Mouse (Mus musculus): ENCODE results near the gene Gli1. TPM values are rescaled to one million over a fixed set of nuclear protein-coding genes. Genes with fewer than 3 reads are reported as not detected.
A peak's percentile ranks its signal among the peaks of the same experiment; 100 is the strongest.

Gene Gli1
- polyA plus RNA-seq, 1 experiment: 19.8 TPM

GRCm38 (mm10) chr10:127340577-127341359 lies 1.0 kb downstream of the Gli1 start:
- no peaks in the 10 kb centered on the region for H3K36me3 ChIP-seq (ENCODE audit: control insufficient read depth, insufficient read depth, low read length, poor library complexity, severe bottlenecking)
- TF ChIP-seq EP300 (IDR thresholded peaks at IDR 0.05; ENCODE audit: insufficient read depth, low read depth, low read length) (0 out of 2 replicates have a peak, but pooled peaks have one; percentile 15), CTCF (IDR thresholded peaks at IDR 0.05; ENCODE audit: low read depth, low read length) (peak; percentile 7), POLR2A (IDR thresholded peaks at IDR 0.05; ENCODE audit: insufficient read depth, low read length) (no peak)
- peak overlapping the region; percentile 94 for H3K27ac ChIP-seq (ENCODE audit: insufficient read depth, low read length)
- H3K9ac ChIP-seq (ENCODE audit: low read depth, poor library complexity, severe bottlenecking): peak overlapping the region; percentile 88
- no peaks in the 10 kb centered on the region for H3K27me3 ChIP-seq (ENCODE audit: control insufficient read depth, insufficient read depth, low read length, poor library complexity, severe bottlenecking)
- H3K4me1 ChIP-seq (ENCODE audit: control insufficient read depth, insufficient read depth, low read length): peaks cover 2% of the 10 kb centered on the region
- H3K9me3 ChIP-seq (replicated peaks; ENCODE audit: control insufficient read depth, insufficient read depth, low read length, poor library complexity, severe bottlenecking): no peaks in the 10 kb centered on the region
- H3K4me3 ChIP-seq (ENCODE audit: low read depth, low read length): peak overlapping the region; percentile 94

- no peaks in the 10 kb centered on the region for H3K27me3 ChIP-seq (ENCODE audit: control insufficient read depth, insufficient read depth, low read length, poor library complexity, severe bottlenecking)
- H3K36me3 ChIP-seq (ENCODE audit: control insufficient read depth, insufficient read depth, low read length, poor library complexity, severe bottlenecking): 0 out of 2 replicates have a peak, but pooled peaks cover 2% of the 10 kb centered on the region
- peak overlapping the region; percentile 94 for H3K4me3 ChIP-seq (ENCODE audit: low read depth, low read length)
- H3K27ac ChIP-seq (ENCODE audit: insufficient read depth, low read length): peak overlapping the region; percentile 94
- no peak for TF ChIP-seq CTCF (IDR thresholded peaks at IDR 0.05; ENCODE audit: low read depth, low read length)
- no peak for TF ChIP-seq POLR2A (IDR thresholded peaks at IDR 0.05; ENCODE audit: insufficient read depth, low read length)
- no peak for TF ChIP-seq EP300 (IDR thresholded peaks at IDR 0.05; ENCODE audit: insufficient read depth, low read depth, low read length)
- peaks cover 2% of the 10 kb centered on the region for H3K4me1 ChIP-seq (ENCODE audit: control insufficient read depth, insufficient read depth, low read length)
- no peaks in the 10 kb centered on the region for H3K9me3 ChIP-seq (replicated peaks; ENCODE audit: control insufficient read depth, insufficient read depth, low read length, poor library complexity, severe bottlenecking)
- peak overlapping the region; percentile 88 for H3K9ac ChIP-seq (ENCODE audit: low read depth, poor library complexity, severe bottlenecking)
Observed at GRCm38 (mm10) chr10:127339683-127340576, 1.8 kb downstream of the Gli1 start.

- TF ChIP-seq EP300 (IDR thresholded peaks at IDR 0.05; ENCODE audit: insufficient read depth, low read depth, low read length) (0 out of 2 replicates have a peak, but pooled peaks have one; percentile 42), CTCF (IDR thresholded peaks at IDR 0.05; ENCODE audit: low read depth, low read length) (peak; percentile 74), POLR2A (IDR thresholded peaks at IDR 0.05; ENCODE audit: insufficient read depth, low read length) (no peak)
- H3K4me3 ChIP-seq (ENCODE audit: low read depth, low read length): peak overlapping the region; percentile 79
- peaks cover 2% of the 10 kb centered on the region for H3K4me1 ChIP-seq (ENCODE audit: control insufficient read depth, insufficient read depth, low read length)
- no peaks in the 10 kb centered on the region for H3K27me3 ChIP-seq (ENCODE audit: control insufficient read depth, insufficient read depth, low read length, poor library complexity, severe bottlenecking)
- no peaks in the 10 kb centered on the region for H3K9me3 ChIP-seq (replicated peaks; ENCODE audit: control insufficient read depth, insufficient read depth, low read length, poor library complexity, severe bottlenecking)
- H3K27ac ChIP-seq (ENCODE audit: insufficient read depth, low read length): peak overlapping the region; percentile 94
- H3K36me3 ChIP-seq (ENCODE audit: control insufficient read depth, insufficient read depth, low read length, poor library complexity, severe bottlenecking): 0 out of 2 replicates have a peak, but pooled peaks cover 2% of the 10 kb centered on the region
- peak overlapping the region; percentile 88 for H3K9ac ChIP-seq (ENCODE audit: low read depth, poor library complexity, severe bottlenecking)
Observed at GRCm38 (mm10) chr10:127338930-127339682, 2.7 kb downstream of the Gli1 start.

- peaks cover 2% of the 10 kb centered on the region for H3K4me1 ChIP-seq (ENCODE audit: control insufficient read depth, insufficient read depth, low read length)
- H3K9me3 ChIP-seq (replicated peaks; ENCODE audit: control insufficient read depth, insufficient read depth, low read length, poor library complexity, severe bottlenecking): no peaks in the 10 kb centered on the region
- H3K9ac ChIP-seq (ENCODE audit: low read depth, poor library complexity, severe bottlenecking): peak overlapping the region; percentile 88
- H3K27me3 ChIP-seq (ENCODE audit: control insufficient read depth, insufficient read depth, low read length, poor library complexity, severe bottlenecking): no peaks in the 10 kb centered on the region
- TF ChIP-seq CTCF (IDR thresholded peaks at IDR 0.05; ENCODE audit: low read depth, low read length) (no peak), EP300 (IDR thresholded peaks at IDR 0.05; ENCODE audit: insufficient read depth, low read depth, low read length) (no peak), POLR2A (IDR thresholded peaks at IDR 0.05; ENCODE audit: insufficient read depth, low read length) (no peak)
- H3K4me3 ChIP-seq (ENCODE audit: low read depth, low read length): peak overlapping the region; percentile 41
- peak overlapping the region; percentile 88 for H3K27ac ChIP-seq (ENCODE audit: insufficient read depth, low read length)
- peaks cover 4% of the 10 kb centered on the region; the same call in 1 of the 2 replicates for H3K36me3 ChIP-seq (ENCODE audit: control insufficient read depth, insufficient read depth, low read length, poor library complexity, severe bottlenecking)
Observed at GRCm38 (mm10) chr10:127337536-127338099, 4.2 kb downstream of the Gli1 start.

- H3K9ac ChIP-seq (ENCODE audit: low read depth, poor library complexity, severe bottlenecking): peak overlapping the region; percentile 88
- TF ChIP-seq CTCF (IDR thresholded peaks at IDR 0.05; ENCODE audit: low read depth, low read length) (no peak), EP300 (IDR thresholded peaks at IDR 0.05; ENCODE audit: insufficient read depth, low read depth, low read length) (peak; percentile 74), POLR2A (IDR thresholded peaks at IDR 0.05; ENCODE audit: insufficient read depth, low read length) (no peak)
- no peaks in the 10 kb centered on the region for H3K9me3 ChIP-seq (replicated peaks; ENCODE audit: control insufficient read depth, insufficient read depth, low read length, poor library complexity, severe bottlenecking)
- H3K4me1 ChIP-seq (ENCODE audit: control insufficient read depth, insufficient read depth, low read length): peaks cover 2% of the 10 kb centered on the region
- H3K27ac ChIP-seq (ENCODE audit: insufficient read depth, low read length): peak overlapping the region; percentile 88
- H3K4me3 ChIP-seq (ENCODE audit: low read depth, low read length): peak overlapping the region; percentile 43
- peaks cover 4% of the 10 kb centered on the region; the same call in 1 of the 2 replicates for H3K36me3 ChIP-seq (ENCODE audit: control insufficient read depth, insufficient read depth, low read length, poor library complexity, severe bottlenecking)
- no peaks in the 10 kb centered on the region for H3K27me3 ChIP-seq (ENCODE audit: control insufficient read depth, insufficient read depth, low read length, poor library complexity, severe bottlenecking)
Observed at GRCm38 (mm10) chr10:127336952-127337351, 4.8 kb downstream of the Gli1 start.
